Mouse (Mus musculus): ENCODE measurements at regions not wholly inside any gene's neighbourhood (a gene's known extent, or its start where the extent isn't known, plus 50 kb on each side); places are given as distances from the start of the nearest gene placed in this dataset.

DNA sequence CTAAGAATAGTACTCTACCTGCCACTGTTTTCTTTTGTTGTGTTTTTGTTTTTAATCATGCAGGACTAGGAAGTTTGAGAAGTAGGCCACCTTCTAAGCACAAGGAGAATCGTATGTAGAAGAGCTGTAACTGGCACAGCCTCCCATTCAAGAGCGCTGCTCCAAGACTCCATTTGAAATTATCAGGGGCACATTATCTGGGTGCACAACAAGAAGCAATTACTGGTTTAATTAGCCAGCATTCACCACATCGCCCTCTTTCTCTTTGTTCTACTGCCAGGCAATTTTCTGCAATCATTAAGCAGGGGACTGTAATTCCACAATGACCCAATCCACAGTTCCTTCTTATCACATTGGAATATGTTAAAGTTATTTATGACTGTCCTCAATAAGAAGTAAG lies 1220.8 kb upstream of the Pabpc4l start:
- DNase-seq = peak in 1 of 2 experiments; percentile 1

DNA sequence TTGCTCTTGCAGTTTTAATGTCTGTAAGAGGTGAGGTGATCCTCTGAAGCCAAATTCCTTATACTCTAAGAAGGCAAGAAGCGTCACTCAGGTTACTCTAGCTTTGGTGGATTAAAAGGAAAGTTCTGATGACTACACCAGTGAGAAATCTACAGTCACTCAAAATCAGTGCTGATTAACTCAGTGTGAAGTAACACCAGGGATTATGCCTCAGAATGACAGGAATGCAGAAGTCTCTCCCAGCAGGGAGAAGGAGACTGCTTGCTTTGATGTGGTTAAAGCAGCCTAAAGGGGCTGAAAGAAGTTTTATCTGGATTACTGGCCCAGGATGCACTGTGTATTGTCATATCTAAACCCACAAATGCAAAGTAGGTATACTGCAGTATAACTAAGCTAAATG lies 1214.5 kb upstream of the Pabpc4l start:
- no peak for DNase-seq

DNA sequence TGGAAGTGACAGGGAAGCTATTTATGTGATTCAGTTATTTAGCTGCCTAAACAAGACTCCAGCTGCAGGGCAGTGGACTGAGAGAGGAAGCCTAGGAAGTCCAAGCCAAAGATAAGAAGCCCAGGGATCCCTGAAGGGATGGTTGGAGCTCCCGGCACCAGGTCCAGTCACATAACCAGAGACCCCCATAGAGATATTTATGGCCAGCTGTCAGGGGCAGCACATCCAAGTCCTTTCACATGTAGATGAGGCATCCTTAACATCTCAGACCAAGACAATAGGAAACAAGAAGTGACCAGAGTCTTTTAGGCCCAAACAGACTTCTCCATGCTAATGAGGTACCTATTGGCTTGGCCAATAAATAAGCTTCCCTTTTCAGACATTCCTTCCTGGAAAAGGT lies 1212.5 kb upstream of the Pabpc4l start:
- no peak for DNase-seq
